Mouse (Mus musculus) adrenal gland (tissue): Measurements from ENCODE around the gene Zfp697.
"Not testable (repeated sequence)": the region's sequence is repeated elsewhere in the genome, so short reads cannot be mapped to it uniquely, and the experiment has no call there.

Experiments
- intact Hi-C: fragments of 180-260 bp; cut with DNase I; formaldehyde crosslinking; loops from one replicate; pipeline ENCODE4 v1.15.1; 2025

The Zfp697 gene

DNA sequence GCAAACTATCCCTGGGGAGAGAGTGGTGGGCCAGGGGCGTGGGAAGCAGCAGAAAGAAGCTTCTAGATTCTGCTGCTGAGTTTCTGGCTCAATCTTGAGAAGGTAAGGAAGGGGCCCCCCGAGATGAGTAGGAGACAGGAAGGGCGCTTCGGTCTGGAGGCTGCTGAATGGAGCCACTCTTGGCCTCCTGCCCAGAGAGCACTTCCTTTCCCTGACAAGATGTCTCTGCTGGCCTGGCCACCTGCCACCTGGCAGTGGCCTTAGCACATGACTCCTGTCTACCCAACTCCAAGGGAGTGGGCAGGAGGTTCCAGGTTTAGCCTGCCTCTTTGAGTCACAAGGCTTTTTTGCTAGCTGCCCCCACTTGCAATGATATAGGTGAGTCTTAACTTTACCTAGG, 35.1 kb downstream of the Zfp697 start:
- intact Hi-C loops, result no loop called here

GRCm38 (mm10) chr3:98418991-98419785, 36.9 kb downstream of the Zfp697 start:
- intact Hi-C loops, result no loop called here

- intact Hi-C loops, result no loop called here
These were observed 37.5 kb downstream of the Zfp697 start for GRCm38 (mm10) chr3:98419786-98420070.

- intact Hi-C loops, result no loop called here
These were observed 40.7 kb downstream of the Zfp697 start for GRCm38 (mm10) chr3:98422926-98423325.

DNA sequence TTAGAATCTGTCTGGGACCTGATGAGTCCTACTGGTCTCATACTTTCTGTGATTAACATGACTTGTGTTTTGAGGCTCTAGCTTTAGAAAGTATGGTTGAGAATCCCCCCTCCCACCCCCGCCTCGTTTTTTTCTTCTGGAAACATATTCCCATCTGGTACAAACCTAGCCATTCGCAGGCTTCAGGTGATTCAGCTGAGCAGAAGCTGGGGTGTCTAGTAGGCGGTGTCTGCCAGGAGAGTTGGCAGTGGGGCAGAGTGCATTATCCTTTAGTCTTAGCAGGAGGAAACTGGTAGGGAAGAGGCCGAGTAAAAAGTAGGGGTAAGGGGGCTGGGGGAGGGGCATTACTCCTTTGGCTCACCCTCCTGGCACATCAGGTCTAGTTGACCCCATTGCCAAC, 44.5 kb downstream of the Zfp697 start:
- intact Hi-C loops, result loop anchor here (5.0 kb wide), 2 partner anchors 44 to 64 kb away; partner anchors contain the start of gene Zfp697

DNA sequence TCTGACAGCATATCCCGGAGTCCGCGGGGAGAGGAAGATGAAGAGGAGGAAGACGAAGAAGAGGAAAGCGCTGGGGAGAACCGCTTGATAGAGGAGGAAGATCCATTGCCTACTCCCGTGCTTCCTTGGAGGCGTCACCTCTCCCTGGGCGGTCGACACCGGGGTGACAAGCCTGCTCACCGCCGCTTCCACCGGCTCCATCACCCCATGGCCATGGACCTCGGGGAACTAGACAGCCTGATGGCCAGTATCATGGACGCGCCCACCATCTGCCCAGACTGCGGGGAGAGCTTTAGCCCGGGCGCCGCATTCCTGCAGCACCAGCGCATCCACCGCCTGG, 45.0 kb downstream of the Zfp697 start:
- intact Hi-C loops, result loop anchor here (5.0 kb wide), 2 partner anchors 45 to 65 kb away; partner anchors contain the start of gene Zfp697

DNA sequence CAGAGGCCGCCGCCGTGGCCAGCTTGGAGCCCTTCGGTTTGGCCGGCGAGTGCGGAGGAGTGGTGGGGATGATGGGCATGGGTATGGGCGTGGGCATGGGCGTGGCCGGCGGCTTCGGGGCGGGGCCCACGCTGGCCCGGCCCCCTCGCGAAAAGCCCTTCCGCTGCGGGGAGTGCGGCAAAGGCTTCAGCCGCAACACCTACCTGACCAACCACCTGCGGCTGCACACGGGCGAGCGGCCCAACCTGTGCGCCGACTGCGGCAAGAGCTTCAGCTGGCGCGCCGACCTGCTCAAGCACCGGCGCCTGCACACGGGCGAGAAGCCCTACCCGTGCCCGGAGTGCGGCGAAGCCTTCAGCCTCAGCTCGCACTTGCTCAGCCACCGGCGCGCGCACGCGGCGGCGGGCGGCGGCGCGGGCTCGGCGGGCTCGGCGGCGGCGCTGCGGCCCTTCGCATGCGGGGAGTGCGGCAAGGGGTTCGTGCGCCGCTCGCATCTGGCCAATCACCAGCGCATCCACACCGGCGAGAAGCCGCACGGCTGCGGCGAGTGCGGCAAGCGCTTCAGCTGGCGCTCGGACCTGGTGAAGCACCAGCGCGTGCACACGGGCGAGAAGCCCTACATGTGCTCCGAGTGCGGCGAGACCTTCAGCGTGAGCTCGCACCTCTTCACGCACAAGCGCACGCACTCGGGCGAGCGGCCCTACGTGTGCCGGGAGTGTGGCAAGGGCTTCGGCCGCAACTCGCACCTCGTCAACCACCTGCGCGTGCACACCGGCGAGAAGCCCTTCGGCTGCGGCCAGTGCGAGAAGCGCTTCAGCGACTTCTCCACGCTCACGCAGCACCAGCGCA, 45.6 kb downstream of the Zfp697 start:
- intact Hi-C loops, result loop anchor here (5.0 kb wide), 2 partner anchors 46 to 66 kb away; partner anchors contain the start of gene Zfp697

- intact Hi-C loops, result loop anchor here (5.0 kb wide), 2 partner anchors 46 to 66 kb away; partner anchors contain the start of gene Zfp697
These were observed 46.2 kb downstream of the Zfp697 start for GRCm38 (mm10) chr3:98428449-98428775.

DNA sequence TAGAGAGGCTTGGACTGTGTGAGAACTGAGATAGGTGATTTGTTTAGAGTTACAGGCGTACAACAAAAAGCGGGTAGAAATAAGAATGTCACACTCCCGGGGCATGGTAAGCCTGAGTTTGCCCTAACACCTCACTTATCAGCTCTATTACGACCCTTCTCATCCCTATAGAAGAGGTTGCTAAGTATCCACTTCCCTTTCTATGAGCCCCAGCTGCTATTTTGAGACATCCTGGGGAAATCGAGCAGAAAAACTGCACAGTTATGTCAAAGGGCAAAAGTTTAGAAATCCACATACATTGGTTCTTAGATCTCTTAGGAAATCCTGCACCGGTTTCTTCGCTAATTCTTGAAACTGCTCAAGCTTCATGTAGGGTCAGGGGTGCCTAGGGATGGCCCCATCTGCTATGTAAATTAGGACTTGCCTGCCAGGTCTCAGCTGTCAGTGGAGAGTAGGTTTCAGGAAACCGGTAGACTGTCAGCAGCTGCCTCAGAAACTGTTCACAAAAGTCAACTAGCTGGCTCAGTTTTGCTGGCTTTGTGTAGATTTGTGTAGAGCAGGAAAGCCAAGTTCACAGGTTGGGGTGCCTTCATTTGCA, 46.8 kb downstream of the Zfp697 start:
- intact Hi-C loops, result loop anchor here (5.0 kb wide), 2 partner anchors 47 to 67 kb away; partner anchors contain the start of gene Zfp697

GRCm38 (mm10) chr3:98434088-98434816, 52.0 kb downstream of the Zfp697 start:
- intact Hi-C loops, result no loop called here

DNA sequence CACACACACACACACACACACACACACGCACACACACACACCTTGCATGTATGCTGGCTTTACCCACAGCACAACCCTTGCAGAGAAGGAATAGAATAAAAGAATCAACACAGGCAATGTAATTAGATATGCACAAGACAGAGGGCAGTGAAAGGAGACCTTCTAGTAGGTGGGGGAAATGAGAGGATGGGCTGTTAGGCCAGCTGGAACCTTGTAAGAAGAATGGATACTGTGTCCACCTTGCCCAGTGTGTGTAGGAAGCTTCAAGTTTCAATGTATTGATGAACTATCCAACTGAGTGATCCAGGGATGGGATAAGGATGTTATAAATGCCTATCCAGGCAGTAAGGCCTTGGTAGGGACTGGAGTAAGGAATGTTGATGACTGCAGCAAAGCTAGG, 52.8 kb downstream of the Zfp697 start:
- intact Hi-C loops, result no loop called here

- intact Hi-C loops, result not testable (repeated sequence)
These were observed 60.0 kb downstream of the Zfp697 start for GRCm38 (mm10) chr3:98442245-98442644.

DNA sequence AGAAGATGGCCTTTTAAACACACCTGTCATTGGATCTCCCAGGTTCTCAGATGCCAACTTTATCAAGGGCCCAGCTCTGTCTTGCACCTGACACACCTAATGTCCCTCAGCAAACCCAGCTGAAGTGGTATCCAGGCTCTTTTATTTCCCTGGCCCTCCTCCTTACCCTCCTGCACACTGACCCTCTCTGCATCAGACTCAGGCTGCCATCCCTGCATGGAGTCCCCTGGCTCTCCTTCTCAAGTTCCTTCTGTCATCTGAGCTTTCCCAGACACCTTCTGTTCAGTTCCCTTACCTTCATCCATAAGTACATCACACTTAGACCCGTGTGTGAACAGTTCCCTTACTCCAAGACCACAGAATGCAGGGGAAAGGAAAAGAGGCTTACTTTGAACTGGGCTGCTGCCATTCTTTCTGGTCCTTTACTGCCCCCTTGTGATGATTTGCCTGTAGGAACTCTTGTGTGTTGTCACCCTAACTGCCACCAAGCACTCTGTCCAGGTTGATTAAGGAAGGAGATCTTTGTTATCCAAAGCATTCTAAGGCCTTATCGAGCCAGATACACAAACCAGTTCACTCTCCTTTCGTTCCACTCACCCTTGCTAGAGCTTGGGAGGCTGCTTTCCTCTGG, 61.0 kb downstream of the Zfp697 start:
- intact Hi-C loops, result not testable (repeated sequence)

DNA sequence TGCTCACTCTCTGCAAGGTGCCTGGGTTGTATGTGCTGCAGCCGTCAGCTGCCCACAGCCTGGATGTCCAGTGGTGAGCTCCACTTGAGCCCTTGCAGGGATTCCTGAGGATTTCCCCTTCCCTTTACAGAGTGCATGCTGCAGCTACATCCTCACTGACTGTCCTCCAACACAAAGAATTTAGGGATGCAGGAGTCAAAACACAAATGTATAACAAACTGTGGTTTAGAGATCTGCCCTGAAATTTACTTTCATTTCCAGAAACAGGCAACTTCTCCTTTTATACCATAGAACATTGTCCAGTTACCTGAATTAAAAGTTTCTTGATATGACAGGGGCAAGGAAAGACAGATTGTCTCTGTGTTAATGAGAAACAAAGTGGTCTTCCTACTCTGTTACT, 61.7 kb downstream of the Zfp697 start:
- intact Hi-C loops, result not testable (repeated sequence)

DNA sequence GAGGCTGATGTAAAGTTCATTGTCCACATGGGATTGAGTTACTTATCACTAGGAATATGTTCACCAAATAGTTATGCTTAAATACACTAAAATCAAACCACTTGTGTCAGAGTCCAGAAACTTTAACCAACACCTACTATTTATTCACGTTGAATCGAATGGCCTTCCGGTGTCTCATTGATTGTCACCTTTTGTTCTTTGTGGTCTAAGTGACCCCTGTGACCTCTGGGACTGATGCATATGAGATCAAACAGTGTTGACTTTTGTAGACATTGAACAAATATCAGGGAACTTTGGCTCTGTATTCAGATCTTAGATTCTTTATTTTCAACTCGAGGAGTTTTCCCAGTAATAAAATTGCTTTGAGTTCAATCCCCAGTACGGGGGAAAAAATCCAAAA, 71.5 kb downstream of the Zfp697 start:
- intact Hi-C loops, result not testable (repeated sequence)

GRCm38 (mm10) chr3:98457026-98457425, 74.8 kb downstream of the Zfp697 start, which contains the start of gene Gm4450:
Gene Gm4450, minus strand, starts transcription at chr3:98457126.
- intact Hi-C loops, result not testable (repeated sequence)

DNA sequence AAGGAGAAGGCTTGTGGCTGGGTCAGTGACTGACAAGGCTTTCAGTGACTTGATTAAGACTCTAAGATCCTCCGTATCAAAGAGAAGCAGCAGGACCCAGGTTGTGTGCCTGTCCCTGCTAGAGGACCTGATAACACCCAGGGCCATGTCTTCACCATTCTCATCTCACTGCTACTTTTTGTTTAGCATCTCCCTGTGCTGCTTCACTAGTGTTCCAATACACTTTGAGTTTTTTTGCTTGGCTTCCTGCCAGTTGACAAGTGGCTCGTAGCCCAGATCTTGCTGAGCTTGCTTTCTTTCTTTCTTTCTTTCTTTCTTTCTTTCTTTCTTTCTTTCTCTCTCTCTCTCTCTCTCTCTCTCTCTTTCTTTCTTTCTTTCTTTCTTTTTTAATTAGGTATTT, 87.1 kb downstream of the Zfp697 start:
- intact Hi-C loops, result not testable (repeated sequence)

DNA sequence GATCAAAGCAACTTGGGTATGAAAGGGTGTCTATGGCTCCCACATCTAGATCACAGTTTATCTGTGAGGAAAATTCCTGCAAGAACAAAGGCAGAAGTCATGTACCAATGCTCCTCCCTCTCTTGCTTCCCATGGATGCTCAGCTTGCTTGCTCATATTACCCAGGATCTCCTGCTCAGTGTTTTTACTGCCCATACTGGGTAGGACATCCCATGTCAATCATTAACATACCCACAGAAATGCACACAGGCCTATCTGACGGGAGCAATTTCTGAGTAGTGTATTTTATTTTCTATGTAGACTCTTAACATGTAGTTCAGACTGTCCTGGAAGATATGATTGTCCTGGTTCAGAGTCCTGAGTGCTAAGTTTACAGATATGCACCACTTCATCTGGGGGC, 88.8 kb downstream of the Zfp697 start:
- intact Hi-C loops, result not testable (repeated sequence)

DNA sequence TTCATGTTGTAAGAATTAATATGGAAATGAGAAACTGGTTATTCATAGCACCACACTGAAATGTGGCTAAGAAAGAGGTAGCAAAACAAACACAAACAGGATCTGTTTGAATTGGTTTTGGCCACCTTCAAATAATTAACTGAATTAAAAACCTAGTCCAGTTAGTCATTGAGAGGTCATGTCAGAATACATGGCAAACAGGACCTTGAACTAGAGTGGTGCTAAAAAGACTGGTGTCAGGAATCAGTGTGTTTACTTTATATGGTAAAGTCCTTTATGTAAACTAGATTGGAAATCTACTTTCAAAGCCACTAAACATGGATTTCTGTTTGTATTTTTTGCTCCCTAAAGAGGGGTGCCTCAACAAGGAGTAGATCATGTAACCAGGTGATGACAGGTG, 89.2 kb downstream of the Zfp697 start:
- intact Hi-C loops, result not testable (repeated sequence)

DNA sequence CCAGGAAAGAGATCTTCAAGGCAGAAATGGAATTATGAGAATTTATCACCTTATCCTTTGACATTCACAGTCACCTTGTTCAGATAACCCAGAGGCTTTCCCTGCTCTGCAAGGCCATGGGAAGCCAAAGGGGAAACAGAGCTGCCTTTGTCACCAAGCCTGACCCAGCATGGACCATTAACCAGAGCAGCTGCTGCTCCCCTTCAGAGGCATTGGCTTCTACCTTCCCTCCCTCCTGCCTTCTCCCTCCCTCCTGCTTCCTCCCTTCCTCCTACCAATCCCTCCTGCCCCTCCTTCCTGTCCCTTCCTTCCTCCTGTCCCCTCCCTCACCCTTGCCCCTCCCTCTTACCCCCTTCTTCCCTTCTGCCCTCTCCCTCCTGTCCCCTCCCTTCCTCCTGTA, 111.9 kb downstream of the Zfp697 start:
- intact Hi-C loops, result not testable (repeated sequence)

- intact Hi-C loops, result not testable (repeated sequence)
These were observed 112.8 kb downstream of the Zfp697 start for GRCm38 (mm10) chr3:98495055-98495454.
